Mouse (Mus musculus) adrenal gland, postnatal 0 days (tissue): ENCODE measurements around the gene Slc2a4. TPM values are rescaled to one million over a fixed set of nuclear protein-coding genes. Genes with fewer than 3 reads are reported as not detected.

ENCODE experiments used
- microRNA-seq: library from miRNA; unstranded; fragments of <30 nt; microRNA quantifications from one replicate; pipeline ENCODE4, GENCODE M21; 2016; ENCODE audit warnings: borderline replicate concordance; ENCODE audit not compliant: insufficient number of aligned reads
- polyA plus RNA-seq: library from polyadenylated mRNA; unstranded; fragments of >200 nt; fragmentation: Nextera tagmentation; extraction: Ambion mirVana; gene quantifications from 2 replicates; pipeline ENCODE4 v1.2.1, GENCODE M21; 2015

Gene Slc2a4
- polyA plus RNA-seq = 5.2 and 7.1 TPM in 2 replicates

GRCm38 (mm10) chr11:69948066-69948762 lies at the start of gene Slc2a4:
Gene Slc2a4 (minus strand): TSS chr11:69948188.

GRCm38 (mm10) chr11:69995391-69995960 lies 47.5 kb upstream of the Slc2a4 start, which contains the start of gene Phf23:
Gene Phf23 (plus strand): TSS chr11:69995777.

GRCm38 (mm10) chr11:69990850-69991691 lies 43.1 kb upstream of the Slc2a4 start, which contains the start of gene Gabarap:
Gene Gabarap (plus strand): TSS chr11:69991143.

GRCm38 (mm10) chr11:69982225-69982624 lies 34.2 kb upstream of the Slc2a4 start, which contains the start of gene Elp5:
Gene Elp5 (minus strand): TSS chr11:69982517.

GRCm38 (mm10) chr11:69981141-69981762 lies 33.3 kb upstream of the Slc2a4 start, which contains the start of gene Ctdnep1:
Gene Ctdnep1 (plus strand): TSS chr11:69981156.

GRCm38 (mm10) chr11:69964650-69965270 lies 16.8 kb upstream of the Slc2a4 start, which contains the start of gene Cldn7:
Gene Cldn7 (plus strand): TSS chr11:69964779.

GRCm38 (mm10) chr11:69935137-69935879 lies 12.7 kb downstream of the Slc2a4 start, which contains the start of gene Ybx2:
Gene Ybx2 (plus strand): TSS chr11:69935796.

GRCm38 (mm10) chr11:69921114-69922011 lies 26.6 kb downstream of the Slc2a4 start, which contains the start of gene Eif5a:
Gene Eif5a (minus strand): TSS chr11:69921958.

GRCm38 (mm10) chr11:69913554-69914371 lies 34.2 kb downstream of the Slc2a4 start, which contains the start of gene Gps2:
Gene Gps2 (plus strand): TSS chr11:69913888.

GRCm38 (mm10) chr11:69900471-69901405 lies 47.2 kb downstream of the Slc2a4 start, which contains the start of the genes 2810408A11Rik and Neurl4:
Gene 2810408A11Rik (minus strand): TSS chr11:69900987.
Gene Neurl4 (plus strand): TSS chr11:69901072.

GRCm38 (mm10) chr11:69895291-69895690 lies 52.7 kb downstream of the Slc2a4 start, which contains the start of gene Acap1:
Gene Acap1 (minus strand): TSS chr11:69895539.

Small RNA genes lying within 50 kb of the gene (microRNA-seq; reads per million reads assigned to microRNA genes)
- not detected for gene Gm44349

Other genes starting within 250 kb of the Slc2a4 start
- gene Polr2a, start 189.6 kb downstream of the Slc2a4 start, polyA plus RNA-seq = 18.7 and 21.8 TPM in 2 replicates
- 0.22 TPM in 1 of 2 replicates, not detected in the other for gene Slc35g3, start 186.2 kb downstream of the Slc2a4 start, polyA plus RNA-seq
- 3.7 and 4.4 TPM in 2 replicates for gene Zbtb4, start 182.3 kb downstream of the Slc2a4 start, polyA plus RNA-seq
- gene Chrnb1, start 152.2 kb downstream of the Slc2a4 start, polyA plus RNA-seq = 1.9 and 2.8 TPM in 2 replicates
- 0.91 and 0.92 TPM in 2 replicates for gene Fgf11, start 146.3 kb downstream of the Slc2a4 start, polyA plus RNA-seq
- gene Tmem102, start 142.6 kb downstream of the Slc2a4 start, polyA plus RNA-seq = 1.4 and 1.8 TPM in 2 replicates
- not detected in 2 replicates for gene Gm39566, start 132.9 kb downstream of the Slc2a4 start, polyA plus RNA-seq
- not detected in 2 replicates for gene Spem2, start 129.7 kb downstream of the Slc2a4 start, polyA plus RNA-seq
- gene Spem1, start 126.0 kb downstream of the Slc2a4 start, polyA plus RNA-seq = not detected in 2 replicates
- gene Nlgn2, start 110.4 kb downstream of the Slc2a4 start, polyA plus RNA-seq = 3.1 and 4.3 TPM in 2 replicates
- gene Tmem256, start 109.7 kb downstream of the Slc2a4 start, polyA plus RNA-seq = 479 and 845 TPM in 2 replicates
- 74.4 and 74.8 TPM in 2 replicates for gene Plscr3, start 101.8 kb downstream of the Slc2a4 start, polyA plus RNA-seq
- gene Tnk1, start 89.5 kb downstream of the Slc2a4 start, polyA plus RNA-seq = 0.19 and 0.47 TPM in 2 replicates
- not detected in 2 replicates for gene Tmem95, start 70.2 kb downstream of the Slc2a4 start, polyA plus RNA-seq
- gene Kctd11, start 66.8 kb downstream of the Slc2a4 start, polyA plus RNA-seq = 4.1 and 5.2 TPM in 2 replicates
- 0.73 and 0.76 TPM in 2 replicates for gene Acap1, start 52.6 kb downstream of the Slc2a4 start, polyA plus RNA-seq
- gene 2810408A11Rik, start 47.2 kb downstream of the Slc2a4 start, polyA plus RNA-seq = 4.3 TPM in 2 replicates
- gene Neurl4, start 47.1 kb downstream of the Slc2a4 start, polyA plus RNA-seq = 3.7 and 4.1 TPM in 2 replicates
- 48.8 and 63.0 TPM in 2 replicates for gene Gps2, start 34.3 kb downstream of the Slc2a4 start, polyA plus RNA-seq
- gene Eif5a, start 26.2 kb downstream of the Slc2a4 start, polyA plus RNA-seq = 749 and 924 TPM in 2 replicates
- gene Ybx2, start 12.4 kb downstream of the Slc2a4 start, polyA plus RNA-seq = 0.27 and 0.40 TPM in 2 replicates
- gene Cldn7, start 16.6 kb upstream of the Slc2a4 start, polyA plus RNA-seq = 4.0 and 8.7 TPM in 2 replicates
- gene Ctdnep1, start 33.0 kb upstream of the Slc2a4 start, polyA plus RNA-seq = 17.2 and 21.6 TPM in 2 replicates
- gene Elp5, start 34.3 kb upstream of the Slc2a4 start, polyA plus RNA-seq = 104 and 109 TPM in 2 replicates
- 665 and 705 TPM in 2 replicates for gene Gabarap, start 43.0 kb upstream of the Slc2a4 start, polyA plus RNA-seq
- gene Phf23, start 47.6 kb upstream of the Slc2a4 start, polyA plus RNA-seq = 39.5 and 47.3 TPM in 2 replicates
- gene Dvl2, start 52.4 kb upstream of the Slc2a4 start, polyA plus RNA-seq = 14.5 and 17.4 TPM in 2 replicates
- 103 and 150 TPM in 2 replicates for gene Acadvl, start 67.2 kb upstream of the Slc2a4 start, polyA plus RNA-seq
- gene Dlg4, start 68.8 kb upstream of the Slc2a4 start, polyA plus RNA-seq = 5.0 and 5.4 TPM in 2 replicates
- 10.5 and 12.1 TPM in 2 replicates for gene Asgr1, start 105.9 kb upstream of the Slc2a4 start, polyA plus RNA-seq
- gene Asgr2, start 144.5 kb upstream of the Slc2a4 start, polyA plus RNA-seq = 1.3 TPM in 2 replicates
- 0.61 and 0.99 TPM in 2 replicates for gene Mgl2, start 182.1 kb upstream of the Slc2a4 start, polyA plus RNA-seq
- gene Clec10a, start 208.0 kb upstream of the Slc2a4 start, polyA plus RNA-seq = 1.9 and 2.6 TPM in 2 replicates